Mouse (Mus musculus): ENCODE results near the gene Sfn. TPM values are rescaled to one million over a fixed set of nuclear protein-coding genes. Genes with fewer than 3 reads are reported as not detected.

Gene Sfn
- total RNA-seq, 2 experiments from 2014 or later: 0.91 to 1.7 TPM

Small RNA genes within 50 kb of the gene (microRNA-seq; reads per million reads assigned to microRNA genes)
- not detected for gene Gm23158

Other genes starting within 250 kb of the Sfn start
- 100 to 1,000 TPM in 1 of 2 experiments, 10 to 100 TPM in 1; 99.6 to 102 TPM for gene Wdtc1, start 248.7 kb downstream of the Sfn start, total RNA-seq (2021)
- 10 to 100 TPM; 10.0 to 11.4 TPM for gene Slc9a1, start 232.5 kb downstream of the Sfn start, total RNA-seq (2021)
- gene Tent5b, start 122.0 kb downstream of the Sfn start, total RNA-seq (2021): 1 to 10 TPM; 1.1 to 2.2 TPM
- gene Trnp1, start 103.6 kb downstream of the Sfn start, total RNA-seq (2021): 1 to 10 TPM; 1.1 to 1.3 TPM
- gene Kdf1, start 83.2 kb downstream of the Sfn start, total RNA-seq (2021): not detected
- gene Nudc, start 56.2 kb downstream of the Sfn start, total RNA-seq (2021): 10 to 100 TPM; 54.7 to 54.8 TPM
- not detected for gene Nr0b2, start 48.8 kb downstream of the Sfn start, total RNA-seq (2021)
- gene Gpatch3, start 27.4 kb downstream of the Sfn start, total RNA-seq (2021): 1 to 10 TPM; 2.8 to 4.0 TPM
- 1 to 10 TPM; 5.8 to 5.9 TPM for gene Gpn2, start 17.8 kb downstream of the Sfn start, total RNA-seq (2021)
- 10 to 100 TPM; 24.1 to 35.7 TPM for gene Zdhhc18, start 48.0 kb upstream of the Sfn start, total RNA-seq (2021)
- 10 to 100 TPM in 1 of 2 experiments, 1 to 10 TPM in 1; 9.7 to 12.2 TPM for gene Pigv, start 70.5 kb upstream of the Sfn start, total RNA-seq (2021)
- gene Arid1a, start 154.6 kb upstream of the Sfn start, total RNA-seq (2021): 10 to 100 TPM; 22.4 to 26.6 TPM